Mouse (Mus musculus) layer of hippocampus, adult 9-10 months (tissue): Measurements from ENCODE around the gene Pde10a.

Experiments used
- DNase-seq: peaks from one replicate; pipeline ENCODE4 v3.0.0; 2022; ENCODE audit warnings: low spot score

Pde10a gene

DNA sequence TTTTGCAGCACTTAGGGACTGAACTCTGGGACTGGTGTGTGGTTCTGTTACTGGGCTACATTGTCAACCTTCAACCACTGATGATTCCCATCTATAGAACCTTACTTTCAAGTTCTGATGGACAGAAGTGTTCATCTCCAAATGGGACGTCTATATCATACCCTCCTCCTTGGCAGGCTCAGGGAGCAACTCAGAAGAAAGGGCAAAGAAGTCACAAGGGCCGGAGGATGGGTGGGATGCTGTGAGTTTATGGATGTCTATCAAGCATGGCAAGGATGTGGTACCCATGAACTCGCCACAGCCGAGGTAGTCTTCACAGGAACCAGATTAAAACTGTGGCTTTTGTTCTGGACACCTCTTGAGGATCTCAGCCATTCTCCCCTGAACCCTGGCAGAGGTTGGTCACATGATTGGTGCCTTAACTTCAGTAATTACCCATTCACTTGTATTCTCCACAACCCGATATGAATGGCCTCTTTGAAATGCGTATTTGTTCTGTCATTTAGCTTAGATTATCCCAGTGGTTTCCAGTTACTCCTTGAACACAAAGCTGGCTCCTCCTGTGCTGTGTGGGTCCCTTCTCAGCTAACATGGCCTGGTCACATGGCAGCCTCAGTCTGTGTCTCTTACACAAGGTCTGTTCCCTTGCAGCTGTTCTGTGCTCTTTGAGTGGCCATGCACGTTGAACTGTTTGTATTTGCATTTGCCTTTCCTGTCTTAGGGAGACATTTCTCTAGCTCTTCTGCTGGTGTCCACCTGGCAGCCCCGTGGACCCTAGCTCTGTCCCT, 510.6 kb downstream of the Pde10a start:
- DNase-seq, result no peak
